Mouse (Mus musculus) left cerebral cortex, postnatal 10 days (tissue): Measurements from ENCODE around the gene Tyms. TPM values are rescaled to one million over a fixed set of nuclear protein-coding genes. Genes with fewer than 3 reads are reported as not detected.

Experiments used
- total RNA-seq, 2 experiments: library from RNA; stranded (reverse); gene quantifications; 2 replicates each; pipeline ENCODE4 v1.2.3; 2021

Gene Tyms
- total RNA-seq, 2 experiments from 2014 or later: 5.8 to 8.3 TPM

Other genes with a start within 250 kb of the Tyms start
- gene Il6, start 60.5 kb downstream of the Tyms start, total RNA-seq: not detected
- 10 to 100 TPM; 10.5 to 11.2 TPM for gene Garem2, start 31.5 kb upstream of the Tyms start, total RNA-seq
- 1 to 10 TPM; 2.1 to 2.2 TPM for gene 3110082J24Rik, start 32.5 kb upstream of the Tyms start, total RNA-seq
- 10 to 100 TPM; 60.2 to 64.6 TPM for gene Hadha, start 81.5 kb upstream of the Tyms start, total RNA-seq
- gene Hadhb, start 81.6 kb upstream of the Tyms start, total RNA-seq: 10 to 100 TPM; 52.3 to 52.6 TPM
- gene Adgrf3, start 132.1 kb upstream of the Tyms start, total RNA-seq: not detected
- 10 to 100 TPM; 56.8 to 58.3 TPM for gene Selenoi, start 159.0 kb upstream of the Tyms start, total RNA-seq
- 10 to 100 TPM; 17.4 to 20.1 TPM for gene Drc1, start 207.8 kb upstream of the Tyms start, total RNA-seq